Mouse (Mus musculus) CH12.LX (cell line): ENCODE results near the gene Sh3tc1. TPM values are rescaled to one million over a fixed set of nuclear protein-coding genes. Genes with fewer than 3 reads are reported as not detected.

Experiments
- DNase-seq: peaks from one replicate; pipeline ENCODE4 v3.0.0-alpha.2; 2013; ENCODE audit errors: extremely low read depth
- H3K27ac ChIP-seq: 2 replicates; pipeline ENCODE4 v1.5.1; 2012; ENCODE audit warnings: low read depth, mild to moderate bottlenecking, control low read depth, moderate library complexity; ENCODE audit not compliant: insufficient read depth
- H3K27me3 ChIP-seq: replicated peaks from 2 replicates; pipeline ENCODE3; 2012; ENCODE audit warnings: inconsistent platforms
- H3K36me3 ChIP-seq, 2 experiments: replicated peaks in 1 of 2; 2 replicates each; pipeline versions ENCODE3 to v1.6.1; 2012; ENCODE audit warnings: inconsistent platforms in 1 of 2, low read length in 1 of 2, mild to moderate bottlenecking in 1 of 2, mixed read lengths in 1 of 2, moderate library complexity in 1 of 2; ENCODE audit not compliant: control insufficient read depth in 1 of 2, insufficient read depth in 1 of 2
- H3K4me1 ChIP-seq, 2 experiments: 2 replicates each; pipeline ENCODE4 v1.6.1; 2012; ENCODE audit warnings: inconsistent platforms in 1 of 2, moderate library complexity in 1 of 2; ENCODE audit not compliant: insufficient read depth in 2 of 2, control insufficient read depth in 1 of 2
- H3K4me2 ChIP-seq: 2 replicates; pipeline ENCODE4 v1.6.1; 2012; ENCODE audit warnings: low read depth, mild to moderate bottlenecking, control low read depth; ENCODE audit not compliant: poor library complexity, insufficient read depth, severe bottlenecking
- H3K4me3 ChIP-seq, 3 experiments: fragments of 150-350 bp in 1 of 3; sonication (generic) in 1 of 3; replicated peaks in 1 of 3; 2 replicates each; pipeline versions ENCODE3 to v1.5.1; 2011 to 2012; ENCODE audit warnings: low read depth in 2 of 3, low read length in 2 of 3, mild to moderate bottlenecking in 2 of 3, moderate library complexity in 2 of 3, control low read depth in 1 of 3, improper control_type of control experiment in 1 of 3, inconsistent platforms in 1 of 3, mixed read lengths in 1 of 3; ENCODE audit not compliant: poor library complexity in 1 of 3
- H3K79me2 ChIP-seq: replicated peaks from 2 replicates; pipeline ENCODE4 v1.6.1; 2012; ENCODE audit warnings: mild to moderate bottlenecking, moderate library complexity; ENCODE audit not compliant: control insufficient read depth, poor library complexity, insufficient read depth, severe bottlenecking; ENCODE audit errors: extremely low read depth
- H3K9ac ChIP-seq: 2 replicates; pipeline ENCODE4 v1.6.1; 2012; ENCODE audit warnings: low read depth, mild to moderate bottlenecking, control low read depth, moderate library complexity; ENCODE audit not compliant: insufficient read depth
- H3K9me3 ChIP-seq: replicated peaks from 2 replicates; pipeline ENCODE3; 2012; ENCODE audit warnings: low read length, inconsistent platforms, mixed read lengths
- BHLHE40 ChIP-seq: IDR thresholded peaks from 2 replicates; pipeline ENCODE4 v1.6.1; 2011; ENCODE audit warnings: mild to moderate bottlenecking, low read depth, low read length, improper control_type of control experiment
- CHD1 ChIP-seq: IDR thresholded peaks from 2 replicates; pipeline ENCODE4 v1.6.1; 2012; ENCODE audit warnings: low read depth, low read length, improper control_type of control experiment, inconsistent platforms
- CTCF ChIP-seq, 2 experiments: IDR thresholded peaks in 1 of 2; conservative IDR thresholded peaks in 1 of 2; 2 replicates each; pipeline ENCODE4 v1.5.1; 2011 to 2012; ENCODE audit warnings: low read depth in 2 of 2, low read length in 2 of 2, improper control_type of control experiment in 1 of 2, inconsistent platforms in 1 of 2, mild to moderate bottlenecking in 1 of 2, moderate library complexity in 1 of 2
- ELF1 ChIP-seq: IDR thresholded peaks from 2 replicates; pipeline ENCODE4 v1.6.1; 2014; ENCODE audit warnings: low read depth, mild to moderate bottlenecking, inconsistent platforms, low read length, improper control_type of control experiment
- EP300 ChIP-seq: IDR thresholded peaks from 2 replicates; pipeline ENCODE4 v1.6.1; 2011; ENCODE audit warnings: low read length, improper control_type of control experiment
- ETS1 ChIP-seq: conservative IDR thresholded peaks from 2 replicates; pipeline ENCODE4 v1.6.1; 2012; ENCODE audit warnings: low read depth, mild to moderate bottlenecking, inconsistent platforms, low read length, improper control_type of control experiment, moderate library complexity
- IRF4 ChIP-seq: IDR thresholded peaks from 2 replicates; pipeline ENCODE4 v1.6.1; 2014; ENCODE audit warnings: low read depth, mild to moderate bottlenecking, inconsistent platforms, low read length, improper control_type of control experiment
- JUND ChIP-seq: conservative IDR thresholded peaks from 2 replicates; pipeline ENCODE4 v1.6.1; 2011; ENCODE audit warnings: low read depth, low read length, improper control_type of control experiment
- KAT2A ChIP-seq: IDR thresholded peaks from 2 replicates; pipeline ENCODE4 v1.6.1; 2012; ENCODE audit warnings: low read length, improper control_type of control experiment, inconsistent platforms; ENCODE audit not compliant: insufficient replicate concordance
- MAX ChIP-seq: IDR thresholded peaks from 2 replicates; pipeline ENCODE4 v1.6.1; 2011; ENCODE audit warnings: low read length, improper control_type of control experiment
- MAZ ChIP-seq: IDR thresholded peaks from 2 replicates; pipeline ENCODE4 v1.6.1; 2012; ENCODE audit warnings: low read depth, mild to moderate bottlenecking, inconsistent platforms, low read length, improper control_type of control experiment, moderate library complexity
- MEF2A ChIP-seq: IDR thresholded peaks from 2 replicates; pipeline ENCODE4 v1.6.1; 2014; ENCODE audit warnings: low read depth, mild to moderate bottlenecking, inconsistent platforms, low read length, improper control_type of control experiment, borderline replicate concordance
- MXI1 ChIP-seq: IDR thresholded peaks from 2 replicates; pipeline ENCODE4 v1.6.1; 2011; ENCODE audit warnings: mild to moderate bottlenecking, low read depth, low read length, improper control_type of control experiment
- MYC ChIP-seq: IDR thresholded peaks from 2 replicates; pipeline ENCODE4 v1.6.1; 2011; ENCODE audit warnings: low read depth, mild to moderate bottlenecking, improper control_type of control experiment, low read length
- NELFE ChIP-seq: IDR thresholded peaks from 2 replicates; pipeline ENCODE4 v1.6.1; 2011; ENCODE audit warnings: low read depth, low read length, improper control_type of control experiment
- NRF1 ChIP-seq: IDR thresholded peaks from 2 replicates; pipeline ENCODE4 v1.6.1; 2014; ENCODE audit warnings: low read depth, mild to moderate bottlenecking, inconsistent platforms, low read length, improper control_type of control experiment, moderate library complexity
- POLR2A ChIP-seq: IDR thresholded peaks from 2 replicates; pipeline ENCODE4 v1.6.1; 2011; ENCODE audit warnings: low read depth, mild to moderate bottlenecking, improper control_type of control experiment, low read length
- RCOR1 ChIP-seq: conservative IDR thresholded peaks from 2 replicates; pipeline ENCODE4 v1.6.1; 2012; ENCODE audit warnings: low read depth, mild to moderate bottlenecking, inconsistent platforms, low read length, improper control_type of control experiment
- SIN3A ChIP-seq: IDR thresholded peaks from 2 replicates; pipeline ENCODE4 v1.6.1; 2012; ENCODE audit warnings: low read length, improper control_type of control experiment, inconsistent platforms
- SMC3 ChIP-seq: IDR thresholded peaks from 2 replicates; pipeline ENCODE4 v1.6.1; 2011; ENCODE audit warnings: low read depth, low read length, improper control_type of control experiment
- TBP ChIP-seq: conservative IDR thresholded peaks from 2 replicates; pipeline ENCODE4 v1.6.1; 2011; ENCODE audit warnings: low read depth, low read length, improper control_type of control experiment
- TCF12 ChIP-seq: IDR thresholded peaks from 2 replicates; pipeline ENCODE4 v1.6.1; 2014; ENCODE audit warnings: low read depth, mild to moderate bottlenecking, inconsistent platforms, low read length, improper control_type of control experiment
- UBTF ChIP-seq: IDR thresholded peaks from 2 replicates; pipeline ENCODE4 v1.6.1; 2012; ENCODE audit warnings: low read depth, mild to moderate bottlenecking, inconsistent platforms, low read length, improper control_type of control experiment, moderate library complexity
- USF1 ChIP-seq: IDR thresholded peaks from 2 replicates; pipeline ENCODE4 v1.6.1; 2014; ENCODE audit warnings: low read depth, mild to moderate bottlenecking, inconsistent platforms, low read length, improper control_type of control experiment
- USF2 ChIP-seq: conservative IDR thresholded peaks from 2 replicates; pipeline ENCODE4 v1.6.1; 2011; ENCODE audit warnings: low read depth, low read length, improper control_type of control experiment
- ZKSCAN1 ChIP-seq: IDR thresholded peaks from 2 replicates; pipeline ENCODE4 v1.6.1; 2012; ENCODE audit warnings: low read depth, inconsistent platforms, low read length, improper control_type of control experiment, borderline replicate concordance
- dilution Hi-C: fragments of 300-500 bp; cut with MboI; formaldehyde crosslinking; loops from 2 replicates; pipeline ENCODE4 v1.14.3; 2020; ENCODE audit warnings: low sequenced_read_pairs; ENCODE audit not compliant: extremely low pct_unique_long_range_greater_than_20kb, extremely low pct_ligation_motif_present
- in situ Hi-C: fragments of 300-500 bp; cut with MboI; formaldehyde crosslinking; loops from 3 replicates; pipeline ENCODE4 v1.14.3; 2019; ENCODE audit warnings: low sequenced_read_pairs, low pct_ligation_motif_present, low pct_unique_long_range_greater_than_20kb, mixed read lengths
- polyA plus RNA-seq: library from polyadenylated mRNA; unstranded; fragments of >175 nt; gene quantifications from 2 replicates; pipeline ENCODE4 v1.2.1, GENCODE M21; 2012; ENCODE audit warnings: low read depth; ENCODE audit not compliant: insufficient read length
- total RNA-seq, 2 experiments: library from RNA; depleted of rRNA; stranded (reverse); fragments of 300-350 nt in 1 of 2; fragments of >200 nt in 1 of 2; gene quantifications; 2 replicates each; pipeline ENCODE4 v1.2.3; 2012 to 2014

Sh3tc1 gene
- total and polyA plus RNA-seq, 3 experiments: 0.85 to 2.3 (median 1.2) TPM

- peak overlapping the region; percentile 14 to 53 (median 45) for H3K4me3 ChIP-seq
- H3K4me1 ChIP-seq: peaks cover 19 to 42% of the 10 kb centered on the region in 2 experiments
- peaks cover 0 to under 1% of the 10 kb centered on the region in 2 experiments for H3K36me3 ChIP-seq
- TF ChIP-seq NRF1 (0 out of 2 replicates have a peak, but pooled peaks have one; percentile 6), IRF4 (peak; percentile 86), ETS1 (peak; percentile 82), ELF1 (peak; percentile 59), EP300 (peak; percentile 74), UBTF (peak; percentile 93), MAX (peak; percentile 84), TBP (peak; percentile 82), CTCF (conservative IDR thresholded peaks at IDR 0.05 in 1 of 2, IDR thresholded peaks at IDR 0.05 in 1 of 2; ENCODE audit: low read depth in 2 of 2, low read length in 2 of 2) (no peak), NELFE (no peak), MEF2A (peak; percentile 17; the same call in 1 of the 2 replicates), TCF12 (peak; percentile 49; the same call in 1 of the 2 replicates), MXI1 (peak; percentile 85), POLR2A (peak; percentile 22; the same call in 1 of the 2 replicates), USF2 (no peak), ZKSCAN1 (no peak), KAT2A (no peak), SMC3 (no peak), BHLHE40 (peak; percentile 99), RCOR1 (no peak), MYC (peak; percentile 90), JUND (no peak), SIN3A (peak; percentile 44; the same call in 1 of the 2 replicates), USF1 (no peak), MAZ (no peak), CHD1 (no peak)
- peak; percentile 62 for DNase-seq
- no peak overlapping the region for H3K9ac ChIP-seq
- no peaks in the 10 kb centered on the region for H3K9me3 ChIP-seq
- dilution Hi-C loops: no loop called here
- no peak overlapping the region for H3K27ac ChIP-seq
- H3K27me3 ChIP-seq: no peaks in the 10 kb centered on the region
- H3K4me2 ChIP-seq: peak overlapping the region; percentile 62
- in situ Hi-C loops: no loop called here
- H3K79me2 ChIP-seq: no peaks in the 10 kb centered on the region
These were observed 10.8 kb downstream of the Sh3tc1 start for GRCm38 (mm10) chr5:35728957-35729460.
